Mouse (Mus musculus) heart, embryonic 10.5 days (tissue): ENCODE results near the gene Dip2b. TPM values are rescaled to one million over a fixed set of nuclear protein-coding genes. Genes with fewer than 3 reads are reported as not detected.

Experiments used
- DNase-seq: peaks from one replicate; pipeline ENCODE4 v3.0.0-alpha.2; 2017; ENCODE audit warnings: low spot score
- H3K27ac ChIP-seq: fragments of 300-500 bp; sonication (generic); 2 replicates; pipeline ENCODE4 v1.5.1; 2016; ENCODE audit warnings: mild to moderate bottlenecking
- H3K27me3 ChIP-seq: fragments of 300-500 bp; sonication (generic); 2 replicates; pipeline ENCODE4 v1.6.1; 2016; ENCODE audit warnings: mild to moderate bottlenecking; ENCODE audit not compliant: poor library complexity, insufficient read depth, severe bottlenecking
- H3K36me3 ChIP-seq: fragments of 300-500 bp; sonication (generic); 2 replicates; pipeline ENCODE4 v1.6.1; 2016; ENCODE audit warnings: mild to moderate bottlenecking, moderate library complexity
- H3K4me1 ChIP-seq: fragments of 300-500 bp; sonication (generic); 2 replicates; pipeline ENCODE4 v1.6.1; 2016; ENCODE audit warnings: mild to moderate bottlenecking
- H3K4me3 ChIP-seq: fragments of 300-500 bp; sonication (generic); 2 replicates; pipeline ENCODE4 v1.5.1; 2016; ENCODE audit warnings: mild to moderate bottlenecking, moderate library complexity
- H3K9me3 ChIP-seq: fragments of 300-500 bp; sonication (generic); 2 replicates; pipeline ENCODE4 v1.6.1; 2016; ENCODE audit warnings: mild to moderate bottlenecking, moderate library complexity
- WGBS: fragments of 180-500 bp; shearing (Covaris S2); methylation state at CpG from one replicate; pipeline ENCODE4 v1.1.7; 2016; 5-methylcytosine and 5-hydroxymethylcytosine counted together
- polyA plus RNA-seq: library from polyadenylated mRNA; unstranded; fragments of >200 nt; fragmentation: Nextera tagmentation; extraction: Ambion mirVana; gene quantifications from 2 replicates; pipeline ENCODE4 v1.2.1, GENCODE M21; 2016

The Dip2b gene
- polyA plus RNA-seq, 1 experiment from 2014 or later = 12.2 TPM

- whole genome bisulfite sequencing = 81% methylated on average over 2 of the region's 2 CpGs
- Histone ChIP-seq H3K27ac (no peak overlapping the region), H3K9me3 (no peaks in the 10 kb centered on the region), H3K27me3 (no peaks in the 10 kb centered on the region), H3K36me3 (no peaks in the 10 kb centered on the region), H3K4me3 (no peak overlapping the region), H3K4me1 (peaks cover 5% of the 10 kb centered on the region; the same call in 1 of the 2 replicates)
- no peak for DNase-seq
These were observed 8.6 kb upstream of the Dip2b start for GRCm38 (mm10) chr15:100029900-100030299.

- Histone ChIP-seq H3K4me1 (no peaks in the 10 kb centered on the region), H3K27ac (no peak overlapping the region), H3K9me3 (no peaks in the 10 kb centered on the region), H3K4me3 (no peak overlapping the region), H3K36me3 (no peaks in the 10 kb centered on the region), H3K27me3 (0 out of 2 replicates have a peak, but pooled peaks cover under 1% of the 10 kb centered on the region)
- no peak for DNase-seq
- 86% methylated on average over 3 of the region's 3 CpGs for WGBS
These were observed 5.9 kb upstream of the Dip2b start for GRCm38 (mm10) chr15:100032546-100032945.

- under 1% methylated on average over 32 of the region's 36 CpGs for WGBS
- H3K9me3 ChIP-seq = no peaks in the 10 kb centered on the region
- peaks cover 2% of the 10 kb centered on the region; the same call in 1 of the 2 replicates for H3K36me3 ChIP-seq
- peaks cover 30% of the 10 kb centered on the region for H3K4me1 ChIP-seq
- DNase-seq = peak; percentile 86
- H3K27me3 ChIP-seq = 0 out of 2 replicates have a peak, but pooled peaks cover 3% of the 10 kb centered on the region
- H3K4me3 ChIP-seq = peak overlapping the region; percentile 95
- peak overlapping the region; percentile 99 for H3K27ac ChIP-seq
These were observed 687 bp downstream of the Dip2b start for GRCm38 (mm10) chr15:100039001-100039701.

GRCm38 (mm10) chr15:100040541-100041266 is 2.2 kb downstream of the Dip2b start:
- H3K9me3 ChIP-seq = no peaks in the 10 kb centered on the region
- WGBS = 25% methylated on average over 14 of the region's 14 CpGs
- H3K4me3 ChIP-seq = peak overlapping the region; percentile 95
- H3K27ac ChIP-seq = peak overlapping the region; percentile 59
- DNase-seq = no peak
- H3K27me3 ChIP-seq = 0 out of 2 replicates have a peak, but pooled peaks cover 3% of the 10 kb centered on the region
- H3K4me1 ChIP-seq = peaks cover 37% of the 10 kb centered on the region
- H3K36me3 ChIP-seq = peaks cover 2% of the 10 kb centered on the region; the same call in 1 of the 2 replicates

- Histone ChIP-seq H3K36me3 (peaks cover 2% of the 10 kb centered on the region; the same call in 1 of the 2 replicates), H3K4me3 (peak overlapping the region; percentile 95), H3K4me1 (peaks cover 45% of the 10 kb centered on the region), H3K27me3 (0 out of 2 replicates have a peak, but pooled peaks cover 3% of the 10 kb centered on the region), H3K9me3 (no peaks in the 10 kb centered on the region), H3K27ac (peak overlapping the region; percentile 59; the same call in 1 of the 2 replicates)
- DNase-seq = no peak
- 31% methylated on average over 10 of the region's 10 CpGs for WGBS
These were observed 3.0 kb downstream of the Dip2b start for GRCm38 (mm10) chr15:100041267-100042047.

GRCm38 (mm10) chr15:100042048-100042400 is 3.6 kb downstream of the Dip2b start:
- Histone ChIP-seq H3K27me3 (0 out of 2 replicates have a peak, but pooled peaks cover 3% of the 10 kb centered on the region), H3K9me3 (no peaks in the 10 kb centered on the region), H3K4me1 (peaks cover 48% of the 10 kb centered on the region), H3K36me3 (peaks cover 6% of the 10 kb centered on the region; the same call in 1 of the 2 replicates), H3K27ac (0 out of 2 replicates have a peak overlapping the region, but pooled peaks have one; percentile 59), H3K4me3 (no peak overlapping the region)
- no peak for DNase-seq
- WGBS = 60% methylated on average over 9 of the region's 9 CpGs

- no peak for DNase-seq
- H3K4me3 ChIP-seq = no peak overlapping the region
- H3K27ac ChIP-seq = no peak overlapping the region
- peaks cover 21% of the 10 kb centered on the region for H3K36me3 ChIP-seq
- 51% methylated on average over 6 of the region's 6 CpGs for WGBS
- no peaks in the 10 kb centered on the region for H3K9me3 ChIP-seq
- H3K4me1 ChIP-seq = peaks cover 38% of the 10 kb centered on the region
- H3K27me3 ChIP-seq = no peaks in the 10 kb centered on the region
These were observed 7.1 kb downstream of the Dip2b start for GRCm38 (mm10) chr15:100045576-100045975.

- peaks cover 27% of the 10 kb centered on the region for H3K4me1 ChIP-seq
- no peaks in the 10 kb centered on the region for H3K27me3 ChIP-seq
- no peak overlapping the region for H3K4me3 ChIP-seq
- 80% methylated on average over 7 of the region's 7 CpGs for WGBS
- DNase-seq = no peak
- H3K36me3 ChIP-seq = peaks cover 26% of the 10 kb centered on the region
- H3K9me3 ChIP-seq = no peaks in the 10 kb centered on the region
- H3K27ac ChIP-seq = no peak overlapping the region
These were observed 11.1 kb downstream of the Dip2b start for GRCm38 (mm10) chr15:100049496-100050087.

GRCm38 (mm10) chr15:100050940-100051339 is 12.5 kb downstream of the Dip2b start:
- DNase-seq = no peak
- no peak overlapping the region for H3K27ac ChIP-seq
- peaks cover 26% of the 10 kb centered on the region for H3K36me3 ChIP-seq
- H3K9me3 ChIP-seq = no peaks in the 10 kb centered on the region
- 80% methylated on average over 7 of the region's 7 CpGs for WGBS
- no peaks in the 10 kb centered on the region for H3K27me3 ChIP-seq
- H3K4me3 ChIP-seq = no peak overlapping the region
- H3K4me1 ChIP-seq = peaks cover 18% of the 10 kb centered on the region

GRCm38 (mm10) chr15:100052726-100053125 is 14.3 kb downstream of the Dip2b start:
- Histone ChIP-seq H3K36me3 (peaks cover 21% of the 10 kb centered on the region), H3K27ac (0 out of 2 replicates have a peak overlapping the region, but pooled peaks have one; percentile 22), H3K27me3 (no peaks in the 10 kb centered on the region), H3K4me3 (no peak overlapping the region), H3K9me3 (no peaks in the 10 kb centered on the region), H3K4me1 (peaks cover 12% of the 10 kb centered on the region)
- DNase-seq = no peak
- WGBS = 57% methylated on average over 3 of the region's 3 CpGs

- Histone ChIP-seq H3K9me3 (no peaks in the 10 kb centered on the region), H3K36me3 (0 out of 2 replicates have a peak, but pooled peaks cover 6% of the 10 kb centered on the region), H3K4me3 (no peak overlapping the region), H3K4me1 (peaks cover 19% of the 10 kb centered on the region), H3K27me3 (no peaks in the 10 kb centered on the region), H3K27ac (no peak overlapping the region)
- WGBS = 85% methylated on average over 7 of the region's 7 CpGs
- no peak for DNase-seq
These were observed 18.0 kb downstream of the Dip2b start for GRCm38 (mm10) chr15:100056397-100056908.

- DNase-seq = no peak
- H3K27ac ChIP-seq = no peak overlapping the region
- no peak overlapping the region for H3K4me3 ChIP-seq
- 82% methylated on average over 3 of the region's 3 CpGs for WGBS
- 0 out of 2 replicates have a peak, but pooled peaks cover 6% of the 10 kb centered on the region for H3K36me3 ChIP-seq
- no peaks in the 10 kb centered on the region for H3K9me3 ChIP-seq
- H3K4me1 ChIP-seq = peaks cover 24% of the 10 kb centered on the region
- no peaks in the 10 kb centered on the region for H3K27me3 ChIP-seq
These were observed 19.2 kb downstream of the Dip2b start for GRCm38 (mm10) chr15:100057698-100058097.
